Mouse (Mus musculus) heart, postnatal 0 days (tissue): ENCODE data around the gene Arf6.

Source experiments
- CTCF ChIP-seq: IDR thresholded peaks from 2 replicates; pipeline ENCODE4 v1.5.1; 2016; ENCODE audit warnings: antibody characterized with exemption, control low read depth, low read depth
- EP300 ChIP-seq: IDR thresholded peaks from 2 replicates; pipeline ENCODE4 v1.6.1; 2016; ENCODE audit warnings: antibody characterized with exemption, low read depth

DNA sequence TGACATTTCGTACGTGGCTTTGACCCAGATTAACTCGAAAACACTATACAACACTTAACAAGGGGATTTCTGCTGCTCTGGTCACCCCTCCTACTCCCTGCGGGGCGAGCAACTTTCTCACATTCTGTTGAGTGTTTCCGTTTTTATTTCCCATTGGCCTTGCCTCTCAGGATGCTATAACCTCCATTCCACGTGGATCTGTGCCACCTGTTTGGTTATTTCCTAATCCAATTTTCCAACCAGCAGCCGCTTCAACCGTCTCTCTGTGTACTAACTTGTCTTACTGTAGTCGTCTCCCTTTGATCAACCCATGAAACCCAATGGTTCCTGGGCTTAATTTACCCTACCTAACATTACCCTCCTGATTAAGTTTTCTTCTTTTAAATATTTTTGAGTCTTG, 21.1 kb downstream of the Arf6 start:
- TF ChIP-seq CTCF (no peak), EP300 (no peak)
